Mouse (Mus musculus) kidney, postnatal 36 days (tissue): Measurements from ENCODE around the gene Ddo.

Source experiments
- DNase-seq, 2 experiments: peaks; one replicate each; pipeline ENCODE4 v3.0.0; 2021 to 2022; ENCODE audit warnings: mixed read lengths in 2 of 2

Gene Ddo

DNA sequence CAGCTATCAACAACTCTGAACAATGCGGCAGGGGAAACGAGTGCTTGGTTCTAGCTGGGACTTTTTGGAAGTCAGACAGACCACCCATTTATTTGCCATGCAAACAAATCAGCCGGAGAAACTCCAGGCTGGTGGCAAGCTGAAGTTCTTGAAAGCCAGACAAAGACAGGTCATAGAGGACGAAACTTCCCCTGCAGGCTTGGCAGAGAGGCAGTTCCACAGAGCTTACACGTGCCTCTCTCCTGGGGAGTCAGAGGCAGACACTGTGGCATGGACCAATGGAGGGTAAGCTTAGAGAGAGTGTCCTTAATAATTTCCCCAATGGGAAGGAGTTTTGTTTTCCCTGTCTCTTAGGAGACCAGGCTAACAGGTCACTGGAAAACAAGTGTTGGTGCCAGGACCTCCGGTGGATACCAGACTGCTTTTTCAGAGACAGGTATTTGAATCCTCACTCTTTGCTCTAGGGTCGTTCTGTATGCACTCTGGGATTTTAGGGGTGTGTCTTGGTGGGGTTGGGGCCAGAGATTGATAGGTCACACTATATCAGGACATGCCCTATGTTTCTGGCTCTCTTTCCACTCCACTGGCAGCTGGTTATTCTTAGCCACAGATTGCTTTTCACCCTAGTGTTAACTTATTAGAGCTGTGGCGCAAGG is at the start of gene Ddo:
TSS of gene Ddo (plus strand) at position 356 of the 656 bp plus-strand sequence.
- peak; percentile 81 to 93 for DNase-seq

- peak; percentile 26 to 67 for DNase-seq
Observed at GRCm38 (mm10) chr10:40583584-40584255, 46.1 kb upstream of the Ddo start.

GRCm38 (mm10) chr10:40592186-40592585 is 37.6 kb upstream of the Ddo start:
- no peak for DNase-seq

GRCm38 (mm10) chr10:40597177-40597576 is 32.6 kb upstream of the Ddo start:
- peak in 1 of 2 experiments; percentile 16 for DNase-seq

DNA sequence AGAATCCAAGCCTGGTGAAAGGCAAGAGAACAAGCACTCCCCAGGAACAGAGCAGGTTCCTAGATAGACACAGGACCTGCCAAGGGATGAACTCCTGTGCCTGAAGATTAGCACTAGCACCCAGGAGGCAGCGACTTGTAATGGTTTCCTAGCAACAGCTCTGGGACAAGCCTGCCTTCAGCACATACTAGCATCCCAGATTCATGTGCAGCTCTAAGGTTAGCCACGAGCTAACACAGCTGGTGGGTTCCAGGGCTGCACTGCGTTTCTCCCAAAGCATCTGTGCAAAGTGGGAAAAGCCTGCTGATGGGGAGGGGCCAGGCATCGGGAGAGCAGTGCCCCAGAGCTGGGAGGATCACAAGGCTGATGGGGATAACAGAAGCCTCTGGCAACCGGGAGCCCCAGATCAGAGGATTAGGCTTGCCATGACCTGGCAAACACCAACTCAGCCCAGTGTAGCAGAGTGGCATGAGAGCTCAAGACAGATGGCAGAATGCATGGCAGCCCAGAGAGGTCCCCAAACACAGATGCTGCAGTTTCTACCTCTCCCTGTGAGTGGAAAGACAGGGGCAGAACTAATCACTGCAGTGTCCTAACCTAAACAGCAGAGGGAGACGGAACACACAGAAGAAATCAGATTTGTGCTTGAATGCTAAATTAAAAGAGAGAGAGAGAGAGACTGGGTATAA is 25.0 kb upstream of the Ddo start:
- DNase-seq: peak; percentile 8 to 22

- DNase-seq: peak; percentile 25 to 40
Observed at GRCm38 (mm10) chr10:40617973-40618372, 11.8 kb upstream of the Ddo start.

DNA sequence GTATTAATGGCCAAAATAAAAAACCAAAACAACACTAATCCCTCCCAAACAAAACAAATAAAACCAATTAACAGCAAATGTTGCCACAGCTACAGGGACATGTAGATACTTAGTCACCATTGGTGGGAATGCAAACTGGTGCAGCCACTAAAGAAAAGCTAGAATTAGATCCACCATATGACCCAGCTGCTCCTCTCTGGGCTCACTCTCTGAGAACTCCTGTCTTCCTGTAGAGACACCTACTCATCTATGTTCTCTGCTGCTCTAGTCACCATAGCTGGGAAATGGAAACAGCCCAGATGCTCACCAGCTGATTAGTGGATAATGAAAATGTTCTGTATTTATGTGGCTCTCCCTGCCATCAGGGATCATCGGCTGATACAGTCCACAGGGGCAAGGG is 10.1 kb upstream of the Ddo start:
- no peak for DNase-seq

DNA sequence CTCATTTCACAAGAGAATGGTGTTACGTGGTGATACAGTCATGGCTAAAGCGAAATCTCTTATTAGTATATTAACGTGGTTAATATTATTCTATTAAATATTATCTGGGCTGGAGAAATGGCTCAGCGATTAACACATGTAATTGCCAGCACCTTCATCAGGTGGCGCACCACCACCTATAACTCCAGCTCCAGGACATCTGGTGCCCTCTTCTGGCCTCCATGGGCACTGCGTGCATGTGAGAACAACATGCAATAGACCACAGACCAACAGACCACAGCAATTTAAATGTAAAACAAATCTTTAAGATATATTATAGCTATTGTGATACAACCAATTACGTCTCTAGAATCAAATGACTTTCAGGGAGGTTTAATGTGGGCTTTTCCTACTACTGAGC is 671 bp upstream of the Ddo start:
- peak; percentile 76 to 90 for DNase-seq

DNA sequence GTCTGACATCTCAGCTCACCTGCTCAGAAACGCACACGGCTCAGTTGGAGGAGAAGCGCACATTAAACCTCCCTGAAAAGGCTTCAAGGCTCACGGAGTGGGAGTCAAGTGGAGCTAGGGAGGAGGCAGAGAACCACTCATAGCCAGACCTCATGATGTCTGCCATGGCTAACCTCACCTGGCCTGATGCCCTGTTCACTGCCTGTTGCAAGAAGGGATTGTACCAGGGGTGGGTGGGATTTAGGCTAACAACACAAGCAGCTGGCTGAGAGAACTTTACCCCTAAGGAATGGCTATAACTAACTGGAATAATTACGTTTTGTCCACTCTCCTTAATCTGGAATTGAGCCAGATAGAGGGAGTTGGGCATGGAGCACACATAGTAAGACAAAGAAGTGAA is 646 bp downstream of the Ddo start:
- peak; percentile 86 to 91 for DNase-seq

GRCm38 (mm10) chr10:40630961-40631360 is 1.1 kb downstream of the Ddo start:
- peak; percentile 76 to 83 for DNase-seq

- no peak for DNase-seq
Observed at GRCm38 (mm10) chr10:40632087-40632486, 2.3 kb downstream of the Ddo start.

GRCm38 (mm10) chr10:40637331-40637730 is 7.5 kb downstream of the Ddo start:
- no peak for DNase-seq

- DNase-seq: peak; percentile 15 to 25
Observed at GRCm38 (mm10) chr10:40638276-40638675, 8.5 kb downstream of the Ddo start.

- no peak for DNase-seq
Observed at GRCm38 (mm10) chr10:40638823-40639819, 9.3 kb downstream of the Ddo start.

DNA sequence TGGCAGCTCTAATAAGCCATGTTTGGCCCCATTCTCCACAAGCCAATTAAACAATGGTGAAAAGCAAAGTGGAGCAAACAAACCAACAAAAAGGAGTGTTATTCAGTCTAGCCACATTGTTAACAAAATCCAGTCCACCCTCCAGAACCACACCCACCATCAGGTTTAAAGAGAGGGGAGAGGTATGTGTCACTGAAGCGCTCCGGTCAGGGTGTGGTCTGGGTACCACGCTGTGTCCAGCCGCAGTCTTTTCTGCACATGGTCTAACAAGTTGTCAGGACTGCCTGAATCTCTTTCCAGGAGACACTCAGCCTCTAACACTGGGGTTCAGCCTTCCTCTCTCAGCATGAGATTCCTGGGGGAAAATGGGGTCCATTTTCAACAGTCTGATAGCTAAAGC is 10.6 kb downstream of the Ddo start:
- DNase-seq: no peak

DNA sequence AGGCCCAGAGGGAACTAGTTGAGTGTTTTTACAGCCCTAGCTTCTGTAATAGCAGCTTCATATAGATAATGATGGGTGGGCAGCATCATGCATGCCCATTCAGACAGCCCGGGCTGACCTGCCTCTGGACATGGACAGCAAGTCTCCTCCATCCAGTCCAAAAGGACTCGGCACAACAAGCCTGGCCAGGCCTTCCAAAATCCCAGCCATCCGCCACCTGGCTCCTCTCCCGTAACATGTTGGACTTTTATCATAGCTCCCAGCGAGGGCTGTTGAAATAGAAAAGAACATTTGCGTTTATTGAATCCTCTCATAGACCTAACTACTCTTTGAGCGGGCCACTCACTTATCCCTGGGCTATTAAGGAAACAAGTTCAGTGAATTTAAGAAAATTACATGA is 12.1 kb downstream of the Ddo start:
- no peak for DNase-seq

GRCm38 (mm10) chr10:40643126-40643525 is 13.3 kb downstream of the Ddo start:
- no peak for DNase-seq

GRCm38 (mm10) chr10:40644456-40644855 is 14.6 kb downstream of the Ddo start:
- no peak for DNase-seq

- DNase-seq: no peak
Observed at GRCm38 (mm10) chr10:40645346-40645745, 15.5 kb downstream of the Ddo start.

DNA sequence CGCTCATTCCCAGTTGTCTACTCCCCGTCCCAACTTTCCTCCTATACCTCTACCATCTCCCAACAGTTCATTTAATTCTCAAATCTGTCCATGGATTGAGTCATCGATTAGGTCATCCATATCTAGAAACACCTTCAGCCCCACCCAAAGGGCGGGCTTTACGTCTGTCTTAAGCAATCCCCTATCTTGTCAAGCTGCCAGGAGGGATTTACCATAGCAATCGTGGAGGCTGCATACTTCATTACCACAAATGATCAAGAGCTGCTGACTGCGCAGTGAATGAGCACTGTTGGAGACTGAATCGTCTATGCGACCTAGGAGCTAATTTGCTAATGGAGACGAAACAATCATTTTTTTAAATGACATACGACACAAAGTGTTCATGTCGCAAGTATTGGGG is 19.0 kb downstream of the Ddo start:
- DNase-seq: no peak

DNA sequence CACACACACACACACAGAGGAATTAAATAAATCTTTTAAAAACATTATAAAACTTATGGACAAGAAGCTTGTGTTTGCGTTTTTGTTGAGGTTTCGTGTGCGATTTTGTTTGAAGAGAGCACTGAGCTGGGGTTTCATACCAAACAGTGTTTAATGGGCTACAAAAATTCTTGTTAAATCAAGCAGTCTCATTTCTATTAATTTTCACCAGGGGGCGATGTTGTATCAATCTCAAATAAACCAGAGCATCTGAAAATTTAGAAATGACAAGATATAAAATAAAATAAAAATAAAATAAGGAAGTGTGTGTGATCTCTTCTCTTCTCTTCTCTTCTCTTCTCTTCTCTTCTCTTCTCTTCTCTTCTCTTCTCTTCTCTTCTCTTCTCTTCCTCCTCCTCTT is 19.8 kb downstream of the Ddo start:
- no peak for DNase-seq

DNA sequence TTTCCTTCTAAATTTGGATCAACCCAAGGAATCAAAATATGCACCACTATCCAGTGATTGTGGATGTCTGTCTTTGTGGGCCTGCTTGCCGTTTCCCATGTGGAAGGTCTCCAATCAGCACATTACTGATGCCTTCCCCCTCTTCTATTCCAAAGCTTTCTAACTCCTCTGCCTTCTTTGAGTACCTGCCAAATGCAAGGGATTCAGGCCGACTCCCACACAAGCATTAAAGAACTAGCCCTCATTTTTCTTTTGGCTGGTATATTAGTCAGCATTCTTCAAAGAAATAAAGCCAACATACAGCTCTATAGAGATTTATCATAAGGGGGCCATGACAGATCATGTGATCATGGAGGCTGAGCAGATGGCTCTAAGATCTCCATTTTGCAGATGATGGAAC is 21.9 kb downstream of the Ddo start:
- DNase-seq: no peak

- no peak for DNase-seq
Observed at GRCm38 (mm10) chr10:40665270-40665669, 35.5 kb downstream of the Ddo start.
